Mouse (Mus musculus) heart, adult 18-20 months (tissue): ENCODE measurements around the gene Rab3a. TPM values are rescaled to one million over a fixed set of nuclear protein-coding genes. Genes with fewer than 3 reads are reported as not detected.

Experiments
- DNase-seq, 2 experiments: peaks; one replicate each; pipeline ENCODE4 v3.0.0; 2021 to 2022; ENCODE audit warnings: mixed read lengths in 1 of 2
- microRNA-seq, 2 experiments: library from miRNA; unstranded; fragments of <30 nt; microRNA quantifications; one replicate each; pipeline ENCODE4 v1.2.0; 2022
- total RNA-seq, 2 experiments: library from RNA; stranded (reverse); gene quantifications; 2 replicates each; pipeline ENCODE4 v1.2.3; 2021

Gene Rab3a
- total RNA-seq, 2 experiments from 2014 or later: 40.3 to 49.2 TPM

- no peak for DNase-seq
Measured at GRCm38 (mm10) chr8:70800648-70801047, 46.2 kb downstream of the Rab3a start.

GRCm38 (mm10) chr8:70801156-70801555 is 46.7 kb downstream of the Rab3a start:
- DNase-seq: peak in 1 of 2 experiments; percentile 43

- DNase-seq: no peak
Measured at GRCm38 (mm10) chr8:70801830-70802229, 47.4 kb downstream of the Rab3a start.

- DNase-seq: no peak
Measured at GRCm38 (mm10) chr8:70802786-70803510, 48.5 kb downstream of the Rab3a start.

- DNase-seq: peak; percentile 64 to 76
Measured at GRCm38 (mm10) chr8:70803761-70804480, 49.4 kb downstream of the Rab3a start.

GRCm38 (mm10) chr8:70804481-70805206 is 50.2 kb downstream of the Rab3a start, which contains the start of gene Mast3:
TSS of gene Mast3 (minus strand) at chr8:70805054.
- DNase-seq: peak; percentile 89 to 93

- peak; percentile 52 to 83 for DNase-seq
Measured at GRCm38 (mm10) chr8:70806541-70806940, 52.1 kb downstream of the Rab3a start.

- no peak for DNase-seq
Measured at GRCm38 (mm10) chr8:70807304-70807703, 52.8 kb downstream of the Rab3a start.

- no peak for DNase-seq
Measured at GRCm38 (mm10) chr8:70808239-70808638, 53.8 kb downstream of the Rab3a start, which contains the start of gene Il12rb1. TSS of gene Il12rb1 (plus strand) at chr8:70808449.

Small RNAs within 50 kb of the gene (microRNA-seq; reads per million reads assigned to microRNA genes)
- gene Mir7240: 0.38 to 0.81 reads per million in 2 experiments

Other genes starting within 250 kb of the Rab3a start
- 100 to 1,000 TPM; 113 to 128 TPM for gene Rex1bd, start 247.9 kb upstream of the Rab3a start, total RNA-seq
- gene Uba52, start 243.9 kb upstream of the Rab3a start, total RNA-seq: 1,000 to 10,000 TPM; 1,328 to 1,514 TPM
- gene Fkbp8, start 227.0 kb upstream of the Rab3a start, total RNA-seq: 100 to 1,000 TPM; 120 to 129 TPM
- gene Kxd1, start 226.7 kb upstream of the Rab3a start, total RNA-seq: 100 to 1,000 TPM in 1 of 2 experiments, 10 to 100 TPM in 1; 92.4 to 107 TPM
- 10 to 100 TPM; 10.9 to 12.0 TPM for gene Ell, start 215.2 kb upstream of the Rab3a start, total RNA-seq
- gene Isyna1, start 160.3 kb upstream of the Rab3a start, total RNA-seq: 10 to 100 TPM; 15.4 to 28.2 TPM
- gene Ssbp4, start 145.8 kb upstream of the Rab3a start, total RNA-seq: 10 to 100 TPM; 29.9 to 35.7 TPM
- 1 to 10 TPM; 1.6 to 2.5 TPM for gene Lrrc25, start 138.5 kb upstream of the Rab3a start, total RNA-seq
- 1 to 10 TPM; 1.4 to 2.0 TPM for gene Gdf15, start 122.2 kb upstream of the Rab3a start, total RNA-seq
- 10 to 100 TPM; 40.5 to 41.1 TPM for gene Pgpep1, start 94.3 kb upstream of the Rab3a start, total RNA-seq
- gene Lsm4, start 81.4 kb upstream of the Rab3a start, total RNA-seq: 10 to 100 TPM; 66.7 to 73.1 TPM
- gene Jund, start 55.7 kb upstream of the Rab3a start, total RNA-seq: 100 to 1,000 TPM; 129 to 138 TPM
- gene Iqcn, start 51.2 kb upstream of the Rab3a start, total RNA-seq: under 1 TPM in 1 of 2 experiments, not detected in 1; 0.05 TPM
- gene Gm3336, start 36.1 kb upstream of the Rab3a start, total RNA-seq: not detected
- gene Pde4c, start 31.0 kb upstream of the Rab3a start, total RNA-seq: 1 to 10 TPM; 1.4 to 2.0 TPM
- gene Mpv17l2, start 6.3 kb downstream of the Rab3a start, total RNA-seq: 10 to 100 TPM; 26.9 to 27.5 TPM
- 10 to 100 TPM; 19.7 to 21.4 TPM for gene Pik3r2, start 22.0 kb downstream of the Rab3a start, total RNA-seq
- gene Mast3, start 50.4 kb downstream of the Rab3a start, total RNA-seq: 1 to 10 TPM; 6.8 to 9.8 TPM
- under 1 TPM; 0.15 to 0.31 TPM for gene Il12rb1, start 53.8 kb downstream of the Rab3a start, total RNA-seq
- 10 to 100 TPM; 14.8 to 29.0 TPM for gene Arrdc2, start 85.0 kb downstream of the Rab3a start, total RNA-seq
- gene Kcnn1, start 108.6 kb downstream of the Rab3a start, total RNA-seq: 10 to 100 TPM; 13.7 to 14.4 TPM
- 10 to 100 TPM; 42.4 to 46.2 TPM for gene Ccdc124, start 119.3 kb downstream of the Rab3a start, total RNA-seq
- gene Slc5a5, start 138.1 kb downstream of the Rab3a start, total RNA-seq: not detected
- 1,000 to 10,000 TPM; 1,029 to 1,075 TPM for gene Rpl18a, start 142.7 kb downstream of the Rab3a start, total RNA-seq
- gene Map1s, start 151.3 kb downstream of the Rab3a start, total RNA-seq: 10 to 100 TPM; 18.9 to 19.8 TPM